Mouse (Mus musculus): Measurements from ENCODE around the gene Rpl13a. TPM values are rescaled to one million over a fixed set of nuclear protein-coding genes. Genes with fewer than 3 reads are reported as not detected.

Gene Rpl13a
- 9,046 and 9,149 TPM in 2 replicates for polyA plus RNA-seq (2012)

GRCm38 (mm10) chr7:45128624-45129246 lies at the start of gene Rpl13a:
Gene Rpl13a (minus strand): TSS chr7:45128761.
- TF ChIP-seq GATA1 (IDR thresholded peaks at IDR 0.05; ENCODE audit: low read length), result no peak

DNA sequence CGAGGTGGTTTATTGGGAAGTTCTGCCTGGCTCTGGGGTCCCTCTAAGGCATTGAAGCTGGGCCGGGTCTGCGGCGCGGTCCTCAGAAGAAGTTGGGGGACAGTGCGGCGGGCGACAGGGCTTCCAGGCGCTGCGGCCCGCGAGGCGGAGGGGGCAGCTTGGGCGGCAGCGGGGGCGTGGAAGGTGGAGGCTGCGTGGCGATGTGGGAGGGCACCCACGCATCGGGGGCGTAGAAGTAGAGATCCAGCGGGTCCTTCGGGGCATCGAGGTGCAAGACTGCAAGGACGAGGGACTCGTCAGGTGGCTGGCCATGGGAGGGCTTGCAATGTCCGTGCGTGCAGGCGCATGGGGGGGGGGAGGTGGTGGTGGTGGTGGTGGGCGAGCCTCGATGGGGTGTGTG lies 47.8 kb upstream of the Rpl13a start:
- TF ChIP-seq GATA1 (IDR thresholded peaks at IDR 0.05; ENCODE audit: low read length), result no peak

- TF ChIP-seq GATA1 (IDR thresholded peaks at IDR 0.05; ENCODE audit: low read length), result no peak
These were observed 47.4 kb upstream of the Rpl13a start for GRCm38 (mm10) chr7:45175929-45176328.

DNA sequence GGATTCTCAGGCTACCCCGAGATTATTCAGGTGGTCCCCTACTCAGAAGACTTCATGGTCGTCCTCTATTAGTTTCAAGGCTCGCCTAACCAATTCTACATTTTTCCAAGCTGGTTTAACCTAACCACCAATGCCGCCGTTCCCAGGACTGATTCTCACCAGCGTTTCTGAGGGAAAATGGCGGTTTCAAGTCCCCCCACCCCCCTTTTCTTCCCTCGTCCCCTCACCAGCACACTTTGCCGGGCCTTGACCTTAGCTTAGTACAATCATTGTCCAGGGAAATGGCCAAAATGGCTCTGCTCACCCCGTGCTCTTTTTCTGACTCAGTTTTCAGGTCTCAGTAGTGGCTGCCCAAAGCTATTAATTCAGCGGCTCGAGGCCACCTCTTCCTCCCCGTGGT lies 46.8 kb upstream of the Rpl13a start:
- no peak for TF ChIP-seq GATA1 (IDR thresholded peaks at IDR 0.05; ENCODE audit: low read length)

DNA sequence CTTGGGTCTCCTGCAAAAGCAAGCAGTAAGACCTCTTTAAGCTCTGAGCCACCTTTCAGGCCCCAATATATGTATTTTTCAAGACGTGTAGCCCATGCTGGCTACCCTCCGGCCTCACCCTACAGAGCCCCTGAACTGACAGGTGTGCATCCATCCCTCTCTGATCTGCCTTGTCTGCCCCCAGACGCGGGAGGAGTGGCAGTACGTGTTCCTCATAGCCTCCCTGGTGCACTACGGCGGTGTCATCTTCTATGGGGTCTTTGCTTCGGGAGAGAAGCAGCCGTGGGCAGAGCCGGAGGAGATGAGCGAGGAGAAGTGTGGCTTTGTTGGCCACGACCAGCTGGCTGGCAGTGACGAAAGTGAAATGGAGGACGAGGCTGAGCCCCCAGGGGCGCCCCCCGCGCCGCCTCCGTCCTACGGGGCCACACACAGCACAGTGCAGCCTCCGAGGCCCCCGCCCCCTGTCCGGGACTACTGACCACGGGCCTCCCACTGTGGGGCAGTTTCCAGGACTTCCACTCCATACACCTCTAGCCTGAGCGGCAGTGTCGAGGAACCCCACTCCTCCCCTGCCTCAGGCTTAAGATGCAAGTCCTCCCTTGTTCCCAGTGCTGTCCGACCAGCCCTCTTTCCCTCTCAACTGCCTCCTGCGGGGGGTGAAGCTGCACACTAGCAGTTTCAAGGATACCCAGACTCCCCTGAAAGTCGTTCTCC lies 46.2 kb upstream of the Rpl13a start:
- TF ChIP-seq GATA1 (IDR thresholded peaks at IDR 0.05; ENCODE audit: low read length), result no peak

- TF ChIP-seq GATA1 (IDR thresholded peaks at IDR 0.05; ENCODE audit: low read length), result no peak
These were observed 44.4 kb upstream of the Rpl13a start for GRCm38 (mm10) chr7:45172974-45173373.

- TF ChIP-seq GATA1 (IDR thresholded peaks at IDR 0.05; ENCODE audit: low read length), result no peak
These were observed 40.9 kb upstream of the Rpl13a start for GRCm38 (mm10) chr7:45169495-45169894.

- TF ChIP-seq GATA1 (IDR thresholded peaks at IDR 0.05; ENCODE audit: low read length), result no peak
These were observed 40.1 kb upstream of the Rpl13a start for GRCm38 (mm10) chr7:45168656-45169055.

DNA sequence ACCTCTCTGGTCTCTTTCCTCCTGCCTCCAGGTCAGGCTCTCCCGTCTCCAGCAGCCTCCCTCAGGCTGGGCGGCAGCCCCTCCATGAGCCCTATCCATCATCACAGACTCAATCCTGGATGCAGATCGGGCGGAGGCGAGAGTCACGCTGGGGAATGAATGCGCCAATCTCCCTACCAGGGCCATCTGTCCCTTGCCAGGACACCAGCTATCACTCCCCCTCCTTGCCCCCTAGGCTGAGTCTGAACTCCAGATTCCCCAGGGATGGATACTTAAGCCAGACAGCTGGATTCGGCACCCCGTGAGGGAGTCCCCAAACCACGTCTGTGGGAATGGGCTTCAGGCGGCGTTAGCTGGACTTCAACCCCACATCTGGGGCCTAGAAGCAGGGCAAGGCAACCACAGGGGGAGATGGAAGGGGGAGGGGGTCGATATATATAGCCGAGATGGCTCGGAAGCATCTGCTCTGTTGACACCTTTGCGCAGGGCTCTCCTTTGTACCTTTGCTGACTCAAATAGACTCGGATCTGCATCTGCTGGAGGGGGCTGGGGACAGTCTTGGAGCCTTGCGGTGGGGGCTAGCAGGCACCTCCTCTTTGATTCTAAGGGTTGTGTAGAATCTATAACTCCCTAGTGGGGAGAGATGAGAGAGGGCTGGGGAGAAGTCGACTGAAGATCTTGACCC lies 39.3 kb upstream of the Rpl13a start:
- no peak for TF ChIP-seq GATA1 (IDR thresholded peaks at IDR 0.05; ENCODE audit: low read length)

DNA sequence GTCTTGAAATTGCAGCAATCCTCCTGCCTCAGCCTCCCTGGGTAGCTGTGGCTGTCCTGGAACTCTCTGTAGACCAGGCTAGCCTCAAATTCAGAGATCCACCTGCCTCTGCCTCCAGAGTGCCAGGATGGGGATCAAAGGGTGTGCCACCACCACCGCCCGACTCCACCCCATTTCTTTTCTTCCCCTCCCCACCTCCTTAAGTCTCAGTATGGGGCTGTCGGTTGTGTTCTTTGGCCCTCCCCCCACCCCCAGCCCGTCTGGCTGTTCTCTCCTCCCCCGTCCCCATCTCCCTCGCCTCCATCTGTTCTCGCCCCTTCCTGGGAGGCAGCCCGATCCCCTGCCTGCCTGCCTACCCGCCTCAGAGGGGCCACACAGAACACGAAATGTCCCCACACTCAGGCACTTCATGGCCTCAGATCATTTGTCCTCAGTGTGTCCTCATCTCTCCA lies 38.4 kb upstream of the Rpl13a start:
- TF ChIP-seq GATA1 (IDR thresholded peaks at IDR 0.05; ENCODE audit: low read length), result no peak

DNA sequence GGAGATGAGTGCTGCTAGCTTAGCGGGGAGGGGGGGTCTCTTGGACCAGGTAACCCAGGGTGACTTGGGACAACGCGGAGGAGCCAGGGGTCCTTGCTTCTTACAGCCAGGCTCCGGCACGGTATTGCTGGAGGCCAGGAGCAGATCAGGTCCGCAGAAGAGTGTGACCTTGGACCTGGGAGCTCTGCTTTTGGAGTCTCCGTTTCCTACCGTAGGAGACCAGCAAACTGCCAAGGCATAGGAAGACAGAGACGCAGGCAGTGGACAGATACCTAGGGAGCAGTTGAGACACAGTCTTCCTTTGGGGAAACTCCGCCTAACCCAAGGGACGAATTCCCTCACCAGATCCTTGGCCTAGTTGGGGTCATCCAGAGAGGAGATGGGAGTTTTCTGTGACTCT lies 37.1 kb upstream of the Rpl13a start:
- TF ChIP-seq GATA1 (IDR thresholded peaks at IDR 0.05; ENCODE audit: low read length), result no peak

GRCm38 (mm10) chr7:45164833-45165232 lies 36.3 kb upstream of the Rpl13a start:
- no peak for TF ChIP-seq GATA1 (IDR thresholded peaks at IDR 0.05; ENCODE audit: low read length)

- no peak for TF ChIP-seq GATA1 (IDR thresholded peaks at IDR 0.05; ENCODE audit: low read length)
These were observed 35.4 kb upstream of the Rpl13a start, which contains the start of gene Slc17a7 for GRCm38 (mm10) chr7:45163735-45164490. Gene Slc17a7 (plus strand): TSS chr7:45163949.

DNA sequence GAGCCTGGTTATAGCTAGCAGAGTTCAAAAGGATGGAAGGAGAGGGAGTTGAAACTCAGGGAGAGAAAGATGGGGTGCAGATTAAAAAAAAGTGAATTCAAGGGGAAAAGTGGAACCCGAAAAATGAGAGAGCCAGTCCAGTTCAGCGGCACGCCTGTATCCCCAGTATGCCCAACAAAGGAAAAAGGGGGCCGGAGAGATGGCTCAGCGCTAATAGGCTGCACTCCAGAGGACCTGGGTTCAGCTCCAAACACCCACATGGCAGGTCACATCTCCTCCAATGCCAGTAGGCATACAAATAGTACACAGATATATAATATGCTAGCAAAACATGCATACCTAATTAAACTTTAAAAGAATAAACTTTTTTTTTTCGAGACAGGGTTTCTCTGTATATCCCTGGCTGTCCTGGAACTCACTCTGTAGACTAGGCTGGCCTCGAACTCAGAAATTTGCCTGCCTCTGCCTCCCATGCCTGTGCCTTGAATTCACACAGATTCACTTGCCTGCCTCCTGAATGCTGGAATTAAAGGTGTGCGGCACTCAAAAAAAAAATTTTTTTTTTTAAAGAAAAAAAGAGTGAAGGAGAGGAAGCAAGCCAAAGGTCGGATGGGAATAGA lies 34.5 kb upstream of the Rpl13a start:
- no peak for TF ChIP-seq GATA1 (IDR thresholded peaks at IDR 0.05; ENCODE audit: low read length)

GRCm38 (mm10) chr7:45162551-45162950 lies 34.0 kb upstream of the Rpl13a start:
- no peak for TF ChIP-seq GATA1 (IDR thresholded peaks at IDR 0.05; ENCODE audit: low read length)

All from G1E-ER4 (cell line).